Mouse (Mus musculus) ovary, adult 18-20 months (tissue): ENCODE results near the gene Vmn2r50.
"Not testable (repeated sequence)": the region's sequence is repeated elsewhere in the genome, so short reads cannot be mapped to it uniquely, and the experiment has no call there.

Experiments used
- DNase-seq: peaks from one replicate; pipeline ENCODE4 v3.0.0; 2022; ENCODE audit warnings: low spot score, mixed read lengths

Vmn2r50 gene

GRCm38 (mm10) chr7:10053196-10053595 lies at the start of gene Vmn2r50:
Gene Vmn2r50 (minus strand): TSS chr7:10053296.
- not testable (repeated sequence) for DNase-seq

GRCm38 (mm10) chr7:9992157-9992556 lies 60.9 kb downstream of the Vmn2r50 start, which contains the start of gene Vmn2r49:
Gene Vmn2r49 (minus strand): TSS chr7:9992257.
- DNase-seq = not testable (repeated sequence)
